In genomic region chr9:96478071-96478888, GRCm38 (mm10) we compare ENCODE assay signal across 8 mouse cellular contexts. TPM values are rescaled to one million over a fixed set of nuclear protein-coding genes. Genes with fewer than 3 reads are reported as not detected.
A peak's percentile ranks its signal among the peaks of the same experiment; 100 is the strongest.
DNase-seq lines count a peak whose midpoint lies in the region; ATAC-seq lines count a peak whose summit lies in the region.

Gene Rnf7 (minus strand): TSS chr9:96478675.

- peak; percentile 95 to 96 for ATAC-seq in hematopoietic stem cell, adult 5-6 weeks (replicated peaks in 1 of 2; ENCODE audit: insufficient read depth in 1 of 2, low FRiP score in 2 of 2, low TSS enrichment in 1 of 2, low read depth in 1 of 2, poor library complexity in 2 of 2, severe bottlenecking in 2 of 2)
- ATAC-seq in lung, embryonic 16.5 days (ENCODE audit: low read depth), result peak; percentile 99

- H3K27me3 ChIP-seq in lung, embryonic 16.5 days (ENCODE audit: control insufficient read depth, insufficient read depth, low read depth, low read length), result no peaks in the 10 kb centered on the region

- no peaks in the 10 kb centered on the region for H3K9me3 ChIP-seq in lung, embryonic 16.5 days (ENCODE audit: control insufficient read depth, low read length)

- peak within 1 kb of the TSS; percentile 81 for H3K27ac ChIP-seq in lung, embryonic 16.5 days (ENCODE audit: low read length)

- no peaks in the 10 kb centered on the region for H3K36me3 ChIP-seq in lung, embryonic 16.5 days (ENCODE audit: control insufficient read depth, insufficient read depth, low read length)

- H3K4me1 ChIP-seq in lung, embryonic 16.5 days (replicated peaks; ENCODE audit: control insufficient read depth, insufficient read depth, low read length), result peaks cover 5% of the 10 kb centered on the region; the same call in 1 of the 2 replicates

- peak within 1 kb of the TSS; percentile 74 for H3K4me3 ChIP-seq in lung, embryonic 16.5 days (ENCODE audit: low read length)

- peak; percentile 79 for DNase-seq in MEL-GATA-1-ER (ENCODE audit: extremely low read depth, low read depth)
- DNase-seq in cerebellum, adult 8-10 months, result peak; percentile 99
- peak; percentile 95 for DNase-seq in forelimb bud, embryonic 11.5 days (ENCODE audit: low read depth, low spot score)
- DNase-seq in layer of hippocampus, adult 9-10 months (ENCODE audit: low spot score), result peak; percentile 94
- peak; percentile 98 for DNase-seq in ovary, postnatal 10 days (ENCODE audit: low spot score)
- DNase-seq in thymus, postnatal 10 days (ENCODE audit: low spot score in 2 of 2), result peak; percentile 98

- peak within 1 kb of the TSS; percentile 82 for H3K4me2 ChIP-seq in lung, embryonic 16.5 days (ENCODE audit: low read depth, low read length)

- peak within 1 kb of the TSS; percentile 87 for H3K9ac ChIP-seq in lung, embryonic 16.5 days (ENCODE audit: low read length)

- WGBS in lung, embryonic 16.5 days, result under 1% methylated on average over 72 of the region's 74 CpGs

RNA-seq across cellular contexts. Expression of gene Rnf7, which starts in this region (rescaled TPM):
- 52.5 and 56.7 TPM in 2 replicates for total RNA-seq in hematopoietic stem cell, adult 5-6 weeks (2017)
- 189 and 195 TPM in 2 replicates for polyA plus RNA-seq in lung, embryonic 16.5 days (2015; fragmentation: Nextera tagmentation; extraction: Ambion mirVana)

Comparison
In these comparisons a context has a peak if more than half of its experiments do, and no peak if none do; other contexts are left out.
1. Peak in every context shown above with its lines: DNase-seq, ATAC-seq, H3K4me3 ChIP-seq and H3K27ac ChIP-seq.